Mouse (Mus musculus): ENCODE data around the gene Acbd6. TPM values are rescaled to one million over a fixed set of nuclear protein-coding genes. Genes with fewer than 3 reads are reported as not detected.
A peak's percentile ranks its signal among the peaks of the same experiment; 100 is the strongest.

Gene Acbd6
- total RNA-seq (2014; rRNA removed) (14.8 and 19.9 TPM in 2 replicates), polyA plus RNA-seq (2012; rRNA removed) (71.5 and 79.6 TPM in 2 replicates)

DNA sequence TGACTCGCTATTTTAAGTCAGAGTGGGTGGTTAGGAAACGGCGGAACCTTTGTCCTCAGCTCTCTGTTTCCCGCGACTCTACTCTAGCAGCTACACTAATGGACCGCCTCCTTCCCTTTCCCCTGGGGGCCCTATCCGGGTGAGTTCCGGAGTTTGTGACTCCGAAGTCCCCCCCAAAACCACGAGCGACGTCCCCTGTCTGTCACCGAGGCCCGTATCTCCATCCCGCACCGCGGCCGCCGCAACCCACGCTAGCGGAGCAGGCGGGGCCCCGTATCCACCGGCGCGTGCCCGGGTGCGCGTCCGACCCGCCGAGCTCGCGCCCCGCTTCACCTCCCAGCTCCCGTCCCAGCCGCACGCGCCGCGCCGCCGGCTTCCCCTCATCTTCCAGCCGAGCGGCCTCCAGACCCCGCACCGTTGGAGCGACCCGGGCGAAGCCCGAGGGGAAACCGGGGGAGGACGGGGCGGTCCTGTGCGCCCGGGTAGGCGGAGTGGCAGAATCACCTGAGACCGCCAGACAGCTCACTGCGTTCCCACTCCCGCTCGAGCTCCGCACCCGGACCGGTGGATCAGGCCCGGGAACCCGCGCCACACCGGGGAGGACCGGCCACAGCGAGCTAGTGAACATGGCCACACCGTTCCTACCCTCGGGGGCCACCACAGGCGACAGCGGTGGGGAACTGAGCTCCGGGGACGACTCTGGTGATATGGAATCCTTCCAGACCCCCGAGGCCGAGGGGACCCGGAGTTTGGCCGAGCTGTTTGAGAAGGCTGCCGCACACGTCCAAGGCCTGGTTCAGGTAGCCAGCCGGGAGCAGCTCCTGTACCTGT, at the start of gene Acbd6:
Gene Acbd6 (plus strand): TSS at position 109 of the 831 bp plus-strand sequence.
- peaks cover 11% of the 10 kb centered on the region; the same call in 1 of the 2 replicates for H3K79me2 ChIP-seq (ENCODE audit: control insufficient read depth, insufficient read depth, low read length)
- no peaks in the 10 kb centered on the region for H3K27me3 ChIP-seq (ENCODE audit: control insufficient read depth, insufficient read depth, low read length)
- peak within 1 kb of the TSS; percentile 90 for H3K4me3 ChIP-seq (ENCODE audit: insufficient read depth, low read depth, low read length)
- H3K9ac ChIP-seq (ENCODE audit: low read depth, low read length) = peak within 1 kb of the TSS; percentile 94
- peak within 1 kb of the TSS; percentile 67 for H3K27ac ChIP-seq (replicated peaks; ENCODE audit: insufficient read depth, low read depth, low read length)
- peak; percentile 76 for DNase-seq (ENCODE audit: extremely low read depth, low read depth, low spot score)
- under 1% methylated on average over 82 of the region's 83 CpGs for WGBS
- no peaks in the 10 kb centered on the region for H3K36me3 ChIP-seq (ENCODE audit: control insufficient read depth, insufficient read depth, low read length)
- H3K4me1 ChIP-seq (ENCODE audit: control insufficient read depth, insufficient read depth, low read length) = peaks cover 6% of the 10 kb centered on the region
- no peak for TF ChIP-seq CTCF (IDR thresholded peaks at IDR 0.05; ENCODE audit: low read depth, low read length)
- 0 out of 2 replicates have a peak, but pooled peaks have one; percentile 33 for TF ChIP-seq POLR2A (IDR thresholded peaks at IDR 0.05; ENCODE audit: extremely low read depth, insufficient read depth, low read length)

DNA sequence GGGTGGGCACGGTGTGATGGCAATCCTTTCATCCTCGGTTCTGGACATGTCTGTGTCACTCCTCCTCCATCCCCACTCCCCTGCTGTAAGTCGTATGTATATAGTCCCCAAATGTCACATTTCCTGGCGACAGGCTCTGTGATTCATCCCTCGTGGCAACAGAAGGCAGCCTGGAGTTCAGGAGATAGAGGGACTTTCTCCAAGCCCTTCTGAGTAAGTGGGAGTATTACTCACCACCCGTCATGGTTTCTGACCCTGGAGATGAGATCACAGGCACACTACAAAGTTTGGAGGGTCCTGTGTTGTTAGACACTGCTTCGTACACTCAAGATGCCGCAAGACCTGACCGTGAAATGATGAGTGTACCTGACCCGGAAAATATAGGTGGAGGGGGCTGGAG, 47.7 kb upstream of the Acbd6 start:
- Histone ChIP-seq H3K79me2 (ENCODE audit: control insufficient read depth, insufficient read depth, low read length) (no peaks in the 10 kb centered on the region), H3K4me1 (ENCODE audit: control insufficient read depth, insufficient read depth, low read length) (no peaks in the 10 kb centered on the region), H3K4me3 (ENCODE audit: insufficient read depth, low read depth, low read length) (no peak overlapping the region), H3K27ac (replicated peaks; ENCODE audit: insufficient read depth, low read depth, low read length) (no peak overlapping the region), H3K36me3 (ENCODE audit: control insufficient read depth, insufficient read depth, low read length) (no peaks in the 10 kb centered on the region), H3K27me3 (ENCODE audit: control insufficient read depth, insufficient read depth, low read length) (no peaks in the 10 kb centered on the region; the same call in 1 of the 2 replicates), H3K9ac (ENCODE audit: low read depth, low read length) (no peak overlapping the region)
- DNase-seq (ENCODE audit: extremely low read depth, low read depth, low spot score) = no peak
- 70% methylated on average over 10 of the region's 10 CpGs for WGBS
- no peak for TF ChIP-seq CTCF (IDR thresholded peaks at IDR 0.05; ENCODE audit: low read depth, low read length)
- no peak for TF ChIP-seq POLR2A (IDR thresholded peaks at IDR 0.05; ENCODE audit: extremely low read depth, insufficient read depth, low read length)

DNA sequence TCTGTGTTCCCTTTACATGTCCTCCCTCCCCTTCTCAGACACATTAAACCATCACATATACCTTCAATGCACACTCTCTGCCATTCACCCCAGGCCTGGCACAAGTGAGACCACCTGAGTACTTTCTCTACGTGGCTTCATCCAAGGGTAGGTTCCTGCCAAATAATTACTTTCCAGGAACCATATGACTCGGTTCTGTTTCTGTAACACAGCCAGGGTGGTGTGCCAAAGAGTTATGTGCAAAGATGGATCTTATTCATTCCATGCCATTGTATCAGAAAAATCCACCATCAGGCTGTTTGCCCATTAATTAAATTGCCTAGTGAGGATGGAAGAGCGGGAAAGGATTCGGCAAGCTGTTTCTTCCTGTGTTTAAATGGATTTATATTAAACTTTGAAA, 42.1 kb upstream of the Acbd6 start:
- Histone ChIP-seq H3K27ac (replicated peaks; ENCODE audit: insufficient read depth, low read depth, low read length) (no peak overlapping the region), H3K27me3 (ENCODE audit: control insufficient read depth, insufficient read depth, low read length) (no peaks in the 10 kb centered on the region; the same call in 1 of the 2 replicates)
- WGBS = 87% methylated on average over 4 of the region's 4 CpGs

DNA sequence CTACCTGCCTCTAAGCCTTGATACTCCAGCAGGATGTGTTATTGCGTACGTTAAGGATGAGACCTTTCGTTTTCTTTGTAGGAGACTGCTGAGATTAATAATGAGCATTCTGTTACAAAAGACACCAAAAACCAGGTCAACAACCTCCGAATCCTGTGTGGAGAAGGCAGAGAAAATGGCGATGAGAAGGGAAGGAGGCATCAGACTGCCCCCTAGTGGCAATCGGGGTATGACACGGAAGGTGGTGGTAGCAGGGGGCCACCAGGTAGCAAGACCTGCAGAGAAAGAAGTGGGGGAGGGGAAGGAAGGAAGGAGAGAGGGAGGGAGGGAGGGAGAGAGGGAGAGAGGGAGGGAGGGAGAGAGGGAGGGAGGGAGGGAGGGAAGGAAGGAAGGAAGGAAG, 41.3 kb upstream of the Acbd6 start:
- TF ChIP-seq CTCF (IDR thresholded peaks at IDR 0.05; ENCODE audit: low read depth, low read length) (peak; percentile 81), POLR2A (IDR thresholded peaks at IDR 0.05; ENCODE audit: extremely low read depth, insufficient read depth, low read length) (no peak)
- Histone ChIP-seq H3K79me2 (ENCODE audit: control insufficient read depth, insufficient read depth, low read length) (no peaks in the 10 kb centered on the region), H3K36me3 (ENCODE audit: control insufficient read depth, insufficient read depth, low read length) (no peaks in the 10 kb centered on the region), H3K4me3 (ENCODE audit: insufficient read depth, low read depth, low read length) (no peak overlapping the region), H3K9ac (ENCODE audit: low read depth, low read length) (no peak overlapping the region), H3K4me1 (ENCODE audit: control insufficient read depth, insufficient read depth, low read length) (no peaks in the 10 kb centered on the region), H3K27me3 (ENCODE audit: control insufficient read depth, insufficient read depth, low read length) (no peaks in the 10 kb centered on the region; the same call in 1 of the 2 replicates), H3K27ac (replicated peaks; ENCODE audit: insufficient read depth, low read depth, low read length) (no peak overlapping the region)
- 30% methylated on average over 7 of the region's 7 CpGs for WGBS
- peak; percentile 40 for DNase-seq (ENCODE audit: extremely low read depth, low read depth, low spot score)

More for the DNA sequence above, 42.1 kb upstream of the Acbd6 start:
- no peak overlapping the region for H3K9ac ChIP-seq (ENCODE audit: low read depth, low read length)
- no peak for TF ChIP-seq CTCF (IDR thresholded peaks at IDR 0.05; ENCODE audit: low read depth, low read length)
- TF ChIP-seq POLR2A (IDR thresholded peaks at IDR 0.05; ENCODE audit: extremely low read depth, insufficient read depth, low read length) = no peak
- no peaks in the 10 kb centered on the region for H3K36me3 ChIP-seq (ENCODE audit: control insufficient read depth, insufficient read depth, low read length)
- H3K79me2 ChIP-seq (ENCODE audit: control insufficient read depth, insufficient read depth, low read length) = no peaks in the 10 kb centered on the region
- no peak overlapping the region for H3K4me3 ChIP-seq (ENCODE audit: insufficient read depth, low read depth, low read length)
- no peak for DNase-seq (ENCODE audit: extremely low read depth, low read depth, low spot score)
- no peaks in the 10 kb centered on the region for H3K4me1 ChIP-seq (ENCODE audit: control insufficient read depth, insufficient read depth, low read length)

DNA sequence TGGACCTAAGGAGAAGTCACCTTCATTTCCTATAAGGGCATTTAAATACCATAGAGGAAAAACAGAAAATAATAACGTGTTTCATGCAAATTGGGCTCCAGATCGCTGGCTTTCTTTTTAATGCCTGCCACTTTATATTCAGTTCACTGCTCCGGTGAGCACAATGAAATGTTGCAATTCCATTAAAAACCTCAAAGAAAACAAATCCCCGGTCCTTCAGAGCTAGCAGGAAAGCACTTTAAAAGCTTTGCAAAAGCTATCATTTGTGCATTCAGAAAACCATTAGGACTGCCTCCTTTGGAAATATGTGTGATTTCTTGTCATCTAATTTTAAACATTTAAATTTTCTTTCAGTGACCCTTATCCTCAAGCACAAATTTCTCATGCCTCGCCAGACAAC, 40.9 kb upstream of the Acbd6 start:
- no peak for DNase-seq (ENCODE audit: extremely low read depth, low read depth, low spot score)
- H3K4me3 ChIP-seq (ENCODE audit: insufficient read depth, low read depth, low read length) = no peak overlapping the region
- WGBS = 70% methylated on average over 5 of the region's 5 CpGs
- H3K4me1 ChIP-seq (ENCODE audit: control insufficient read depth, insufficient read depth, low read length) = no peaks in the 10 kb centered on the region
- H3K27me3 ChIP-seq (ENCODE audit: control insufficient read depth, insufficient read depth, low read length) = no peaks in the 10 kb centered on the region; the same call in 1 of the 2 replicates
- H3K27ac ChIP-seq (replicated peaks; ENCODE audit: insufficient read depth, low read depth, low read length) = no peak overlapping the region
- no peak overlapping the region for H3K9ac ChIP-seq (ENCODE audit: low read depth, low read length)
- no peaks in the 10 kb centered on the region for H3K36me3 ChIP-seq (ENCODE audit: control insufficient read depth, insufficient read depth, low read length)
- H3K79me2 ChIP-seq (ENCODE audit: control insufficient read depth, insufficient read depth, low read length) = no peaks in the 10 kb centered on the region
- TF ChIP-seq POLR2A (IDR thresholded peaks at IDR 0.05; ENCODE audit: extremely low read depth, insufficient read depth, low read length) = no peak

DNA sequence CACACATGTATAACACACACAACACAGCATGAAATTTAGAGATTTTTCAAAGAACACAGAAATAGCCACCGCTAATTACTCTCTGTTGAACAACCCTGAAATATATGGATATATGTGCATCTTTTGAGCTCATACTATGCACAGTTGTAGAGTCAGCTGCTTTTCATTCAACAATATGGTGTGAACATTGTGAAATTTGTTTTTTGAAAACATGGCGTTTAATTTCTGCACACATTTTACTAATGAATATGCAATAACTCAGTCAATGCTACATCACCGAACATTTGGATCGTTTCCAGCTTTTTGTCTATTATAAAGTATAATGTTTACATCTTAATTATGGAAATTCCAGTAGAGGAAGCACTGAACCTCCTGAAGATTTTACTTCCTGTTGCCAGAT, 37.6 kb upstream of the Acbd6 start:
- Histone ChIP-seq H3K9ac (ENCODE audit: low read depth, low read length) (no peak overlapping the region), H3K4me1 (ENCODE audit: control insufficient read depth, insufficient read depth, low read length) (no peaks in the 10 kb centered on the region), H3K79me2 (ENCODE audit: control insufficient read depth, insufficient read depth, low read length) (no peaks in the 10 kb centered on the region), H3K4me3 (ENCODE audit: insufficient read depth, low read depth, low read length) (no peak overlapping the region), H3K27ac (replicated peaks; ENCODE audit: insufficient read depth, low read depth, low read length) (no peak overlapping the region), H3K27me3 (ENCODE audit: control insufficient read depth, insufficient read depth, low read length) (no peaks in the 10 kb centered on the region), H3K36me3 (ENCODE audit: control insufficient read depth, insufficient read depth, low read length) (no peaks in the 10 kb centered on the region)
- no peak for DNase-seq (ENCODE audit: extremely low read depth, low read depth, low spot score)
- no peak for TF ChIP-seq CTCF (IDR thresholded peaks at IDR 0.05; ENCODE audit: low read depth, low read length)
- no peak for TF ChIP-seq POLR2A (IDR thresholded peaks at IDR 0.05; ENCODE audit: extremely low read depth, insufficient read depth, low read length)
- 86% methylated on average over 4 of the region's 4 CpGs for WGBS

All from liver, adult 2 months (tissue).